Mouse (Mus musculus) adrenal gland, postnatal 14 days (tissue): ENCODE results near the gene Sox13. TPM values are rescaled to one million over a fixed set of nuclear protein-coding genes. Genes with fewer than 3 reads are reported as not detected.

ENCODE experiments used
- DNase-seq: peaks from one replicate; pipeline ENCODE4 v3.0.0; 2021; ENCODE audit warnings: mixed read lengths
- long read RNA-seq, 2 experiments: library from polyadenylated mRNA; stranded (forward); transcript quantifications; one replicate each; pipeline ENCODE4 v2.0.0; 2021
- total RNA-seq: library from RNA; stranded (reverse); gene quantifications from 2 replicates; pipeline ENCODE4 v1.2.3, GENCODE M21; 2021

Sox13 gene
- total RNA-seq: 19.3 and 20.0 TPM in 2 replicates
- long read RNA-seq, experiment 1, partial matches to known transcripts: 0 of 2 reads
- long read RNA-seq, experiment 1, other reads (novel, unspliced or antisense): 1 of 2 reads
- long read RNA-seq, experiment 2, partial matches to known transcripts: 0 of 5 reads
- long read RNA-seq, experiment 2, other reads (novel, unspliced or antisense): 4 of 5 reads

- DNase-seq: peak; percentile 82
Measured at GRCm38 (mm10) chr1:133423543-133424480, at the start of gene Sox13. Gene Sox13, minus strand, starts transcription at chr1:133424377.

- DNase-seq: no peak
Measured at GRCm38 (mm10) chr1:133471556-133471955, 47.4 kb upstream of the Sox13 start.

GRCm38 (mm10) chr1:133471086-133471485 lies 46.9 kb upstream of the Sox13 start:
- DNase-seq: peak; percentile 18

GRCm38 (mm10) chr1:133470242-133471025 lies 46.3 kb upstream of the Sox13 start:
- DNase-seq: no peak

- DNase-seq: no peak
Measured at GRCm38 (mm10) chr1:133469213-133469612, 45.0 kb upstream of the Sox13 start.

GRCm38 (mm10) chr1:133468751-133469150 lies 44.6 kb upstream of the Sox13 start:
- no peak for DNase-seq

- no peak for DNase-seq
Measured at GRCm38 (mm10) chr1:133467905-133468304, 43.7 kb upstream of the Sox13 start.

- no peak for DNase-seq
Measured at GRCm38 (mm10) chr1:133463138-133463537, 39.0 kb upstream of the Sox13 start.

GRCm38 (mm10) chr1:133460996-133461395 lies 36.8 kb upstream of the Sox13 start:
- DNase-seq: no peak

- no peak for DNase-seq
Measured at GRCm38 (mm10) chr1:133456097-133456496, 31.9 kb upstream of the Sox13 start.

- no peak for DNase-seq
Measured at GRCm38 (mm10) chr1:133452564-133453165, 28.5 kb upstream of the Sox13 start.

- DNase-seq: no peak
Measured at GRCm38 (mm10) chr1:133451869-133452563, 27.8 kb upstream of the Sox13 start.

- DNase-seq: no peak
Measured at GRCm38 (mm10) chr1:133451025-133451424, 26.8 kb upstream of the Sox13 start.

- peak; percentile 43 for DNase-seq
Measured at GRCm38 (mm10) chr1:133448351-133448931, 24.3 kb upstream of the Sox13 start.

GRCm38 (mm10) chr1:133446291-133446690 lies 22.1 kb upstream of the Sox13 start:
- DNase-seq: no peak

- DNase-seq: no peak
Measured at GRCm38 (mm10) chr1:133444315-133444714, 20.1 kb upstream of the Sox13 start.

GRCm38 (mm10) chr1:133437916-133438683 lies 13.9 kb upstream of the Sox13 start:
- DNase-seq: no peak

- DNase-seq: no peak
Measured at GRCm38 (mm10) chr1:133434756-133435112, 10.6 kb upstream of the Sox13 start.

GRCm38 (mm10) chr1:133434018-133434755 lies 10.0 kb upstream of the Sox13 start:
- DNase-seq: peak; percentile 81

- DNase-seq: no peak
Measured at GRCm38 (mm10) chr1:133432566-133432965, 8.4 kb upstream of the Sox13 start.
